Mouse (Mus musculus) brain, embryonic 14.5 days (tissue): ENCODE data around the gene Snrpg.

Source experiments
- CTCF ChIP-seq: fragments of 200-500 bp; IDR thresholded peaks from 2 replicates; pipeline ENCODE4 v1.5.1; 2012; ENCODE audit warnings: inconsistent platforms, mild to moderate bottlenecking, moderate library complexity, borderline replicate concordance; ENCODE audit not compliant: insufficient read depth, insufficient read length; ENCODE audit errors: extremely low read depth
- POLR2A ChIP-seq: fragments of 200-500 bp; IDR thresholded peaks from 2 replicates; pipeline ENCODE4 v1.6.1; 2012; ENCODE audit warnings: mild to moderate bottlenecking, inconsistent platforms, borderline replicate concordance; ENCODE audit not compliant: poor library complexity, insufficient read depth, insufficient read length, severe bottlenecking; ENCODE audit errors: extremely low read depth

- TF ChIP-seq POLR2A (no peak), CTCF (no peak)
Measured at GRCm38 (mm10) chr6:86335121-86335849, 35.8 kb upstream of the Snrpg start.
